Mouse (Mus musculus): ENCODE data around the gene Xylt2.
"Not testable (repeated sequence)": the region's sequence is repeated elsewhere in the genome, so short reads cannot be mapped to it uniquely, and the experiment has no call there.

Xylt2 gene

DNA sequence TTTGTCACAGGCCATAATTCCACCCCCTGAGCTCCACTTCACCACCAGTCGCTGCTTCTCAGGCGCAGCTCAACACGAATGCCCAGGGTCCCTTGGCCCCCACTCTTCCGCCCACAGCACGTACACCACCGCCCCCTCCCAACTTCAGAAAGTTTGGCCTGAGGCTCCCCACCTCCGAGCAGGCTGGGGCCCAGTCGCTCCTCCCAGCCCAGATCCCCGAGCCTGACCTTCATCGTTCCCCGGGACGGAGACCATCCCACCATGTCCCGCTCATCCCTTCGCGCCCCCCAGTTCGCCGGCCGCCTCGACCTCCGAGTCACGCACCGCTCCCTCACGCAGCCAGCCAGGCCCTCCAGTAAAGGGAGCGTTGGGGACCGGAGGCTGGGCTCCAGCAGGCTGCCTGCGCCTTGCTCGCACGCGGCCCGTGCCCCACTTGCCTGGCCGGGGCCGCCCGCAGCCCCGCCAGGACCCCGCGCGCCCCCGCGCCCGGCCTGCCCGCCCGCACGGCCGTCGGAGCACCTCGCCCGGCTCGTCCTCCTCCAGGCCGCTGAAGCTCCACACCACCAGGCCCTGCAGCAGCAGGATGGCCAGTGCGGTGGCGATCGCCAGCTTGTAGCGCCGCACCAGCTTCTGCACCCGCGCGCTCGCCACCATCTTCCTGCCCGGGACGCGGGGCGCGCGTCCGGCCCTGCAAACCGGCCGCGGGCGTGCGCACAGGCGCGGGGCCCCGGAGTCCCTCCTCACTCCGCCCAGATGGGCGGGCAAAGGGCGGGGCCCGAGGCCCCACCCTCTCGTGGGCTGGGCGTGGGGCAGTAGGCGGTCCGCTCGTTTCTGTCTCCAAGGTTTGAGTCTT is at the start of gene Xylt2:
Gene Xylt2, minus strand, starts transcription at position 762 of the 853 bp plus-strand sequence.
- DNase-seq (ENCODE audit: low spot score in 2 of 2): peak; percentile 70 to 90

DNA sequence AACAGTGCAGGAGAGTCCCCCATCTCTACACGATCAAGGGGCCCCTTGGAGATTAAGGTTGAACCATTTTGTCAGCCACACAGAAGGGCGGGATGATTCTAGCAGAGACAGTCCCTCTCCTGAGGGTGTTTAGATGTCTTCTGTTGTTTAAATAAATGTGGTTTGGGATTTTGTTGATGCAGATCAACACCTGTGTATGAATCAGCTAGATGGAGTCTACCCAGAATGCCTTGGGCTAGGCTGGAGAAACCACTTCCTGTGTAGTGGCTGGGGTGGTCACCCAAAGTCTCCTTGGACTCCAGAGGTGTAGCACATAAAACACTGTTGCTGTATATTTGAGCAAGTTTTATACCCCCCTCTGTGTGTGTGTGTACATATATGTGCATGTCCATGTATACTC is 41.9 kb upstream of the Xylt2 start:
- no peak for DNase-seq (ENCODE audit: low spot score in 2 of 2)

DNA sequence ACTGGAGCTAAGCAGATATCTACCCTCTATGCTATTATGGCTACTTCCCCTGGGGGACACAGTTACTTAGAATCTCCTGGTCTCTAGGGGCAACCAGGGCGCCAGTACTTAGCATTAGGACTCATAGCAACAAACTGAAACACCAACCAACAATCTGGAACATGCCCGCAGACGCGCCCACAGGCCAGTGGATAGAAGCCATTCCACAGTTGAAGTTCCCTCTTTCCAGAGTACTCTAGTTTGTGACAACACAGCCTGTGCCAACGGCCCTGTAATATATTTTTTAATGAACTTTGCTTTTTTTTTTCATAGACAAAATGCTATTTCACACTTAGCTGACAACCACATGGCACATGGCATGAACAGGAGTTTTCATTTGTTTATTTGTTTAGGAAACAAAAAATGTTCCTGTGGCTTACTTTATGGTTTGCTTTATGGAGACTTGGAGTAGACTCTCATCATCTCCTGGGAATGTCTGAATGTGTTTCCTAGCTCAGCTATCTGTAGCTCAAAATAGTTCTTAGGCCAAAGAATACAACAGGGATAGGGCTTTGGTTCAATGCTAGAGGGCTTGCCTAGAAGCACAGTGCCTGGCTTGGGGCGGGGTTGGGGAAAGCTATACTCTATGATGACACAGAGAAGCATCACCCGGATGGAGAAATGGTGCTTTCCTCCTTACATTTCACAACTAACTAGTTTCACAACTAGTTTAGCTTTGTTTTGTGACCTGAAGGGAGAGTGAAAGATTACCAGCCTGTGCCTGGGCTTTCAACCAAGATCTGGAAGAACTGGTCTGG is 41.0 kb upstream of the Xylt2 start:
- no peak for DNase-seq (ENCODE audit: low spot score in 2 of 2)

DNA sequence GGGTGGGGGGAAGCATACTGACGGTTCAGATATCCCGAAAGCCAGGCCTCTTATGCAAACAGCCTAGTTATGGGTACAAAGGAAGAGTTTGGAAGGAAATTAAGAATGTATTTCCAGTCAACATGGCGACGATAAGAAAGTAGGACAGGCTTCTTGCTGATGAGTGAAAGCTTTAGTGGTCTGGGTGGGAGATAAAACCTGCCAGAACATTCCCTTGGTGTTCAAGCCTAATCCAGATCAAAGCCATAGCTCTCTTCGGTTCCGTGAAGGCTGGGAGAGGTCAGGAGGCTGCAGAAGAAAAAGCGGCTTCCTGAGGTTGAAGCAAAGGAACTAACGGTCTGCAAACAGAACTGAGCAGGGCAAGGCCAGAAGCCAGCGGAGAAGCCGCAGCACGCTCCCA is 39.9 kb upstream of the Xylt2 start:
- DNase-seq (ENCODE audit: low spot score in 2 of 2): no peak

DNA sequence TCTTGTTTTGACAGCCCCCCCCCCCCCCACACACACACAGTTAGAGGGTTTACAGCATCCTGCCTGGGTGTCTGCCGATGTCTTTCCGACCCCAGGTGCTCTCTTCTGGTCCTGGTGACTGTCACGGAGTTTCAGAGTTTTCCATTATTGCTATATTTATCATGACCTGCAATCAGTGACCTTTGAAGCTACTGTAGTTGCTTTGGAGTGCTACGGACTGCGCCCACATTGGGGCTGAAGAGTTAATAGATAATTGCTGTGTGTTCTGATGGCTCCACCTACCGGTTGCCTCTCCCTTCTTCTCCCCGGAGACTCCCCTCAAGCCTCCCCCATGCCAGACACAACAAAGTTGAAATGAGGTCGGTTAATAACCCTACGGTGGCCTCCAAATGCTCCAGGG is 39.4 kb upstream of the Xylt2 start:
- DNase-seq (ENCODE audit: low spot score in 2 of 2): peak in 1 of 2 experiments; percentile 32

DNA sequence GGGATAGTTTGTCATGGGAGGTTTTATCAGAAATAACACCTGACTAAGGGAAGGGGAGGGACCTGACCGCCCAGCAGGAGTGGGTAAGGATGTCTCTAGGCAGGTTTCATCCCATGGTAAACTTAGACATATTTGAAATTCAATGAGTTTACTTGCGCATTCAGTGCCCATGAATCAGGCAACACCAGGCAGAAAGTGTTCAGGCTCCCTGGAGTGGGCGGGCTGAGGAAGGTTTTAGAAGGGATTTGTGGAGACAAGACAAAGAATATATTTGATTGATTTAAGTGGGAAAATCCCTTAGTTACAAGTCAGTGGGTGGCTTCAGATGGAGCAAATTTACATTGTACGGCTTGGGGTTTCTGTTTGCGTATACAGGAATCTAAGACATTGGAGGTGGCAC is 38.3 kb upstream of the Xylt2 start:
- no peak for DNase-seq (ENCODE audit: low spot score in 2 of 2)

DNA sequence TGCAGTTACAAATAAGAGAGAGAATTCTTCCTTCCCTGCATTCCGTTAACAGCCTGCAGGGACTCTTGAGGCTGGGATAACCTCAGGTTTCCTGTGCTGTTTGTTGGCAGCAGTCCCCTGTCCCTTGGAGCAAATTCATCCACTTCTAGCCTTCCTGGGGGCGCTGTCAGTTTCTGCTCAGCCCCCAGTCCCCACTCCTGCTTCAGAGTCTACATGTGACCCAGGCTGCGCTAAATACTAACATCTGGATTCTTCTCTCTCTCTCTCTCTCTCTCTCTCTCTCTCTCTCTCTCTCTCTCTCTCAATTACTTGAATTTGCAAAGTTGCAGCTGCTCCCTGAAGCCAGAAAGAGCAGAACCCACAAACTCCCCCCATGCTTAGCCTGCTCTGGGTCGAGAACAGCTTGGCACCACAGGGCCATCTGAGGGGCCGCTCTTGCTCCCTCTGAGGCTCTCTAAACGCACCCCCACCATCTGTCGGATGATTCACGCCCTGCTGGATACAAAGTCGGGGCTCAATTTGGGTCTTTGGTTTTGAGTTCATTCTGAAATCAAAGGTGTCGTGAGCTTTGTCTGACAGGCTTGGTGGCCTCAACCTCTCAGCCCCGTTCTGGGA is 36.0 kb upstream of the Xylt2 start:
- no peak for DNase-seq (ENCODE audit: low spot score in 2 of 2)

DNA sequence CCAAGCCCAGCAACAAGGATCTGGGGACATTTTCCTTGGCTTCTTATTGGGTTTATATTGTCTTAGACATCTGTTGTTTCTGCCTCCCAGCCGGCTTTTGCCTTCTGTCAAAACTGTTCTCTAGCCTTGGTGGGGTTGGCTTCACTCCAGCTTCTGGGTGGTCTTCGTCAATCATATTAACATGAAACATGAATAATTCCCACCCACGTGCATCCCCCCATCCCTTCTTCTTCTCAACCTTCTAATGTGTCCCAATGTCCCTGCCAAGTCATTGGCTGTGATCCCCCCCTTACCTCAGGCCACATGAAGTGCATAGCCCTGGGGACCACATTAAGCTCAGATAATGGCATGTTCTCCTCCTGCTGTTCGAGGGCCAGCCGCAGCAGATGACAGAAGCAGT is 27.2 kb upstream of the Xylt2 start, which contains the start of gene Gm11541:
Gene Gm11541, minus strand, starts transcription at position 28 of the 400 bp plus-strand sequence.
- DNase-seq (ENCODE audit: low spot score in 2 of 2): peak in 1 of 2 experiments; percentile 72

DNA sequence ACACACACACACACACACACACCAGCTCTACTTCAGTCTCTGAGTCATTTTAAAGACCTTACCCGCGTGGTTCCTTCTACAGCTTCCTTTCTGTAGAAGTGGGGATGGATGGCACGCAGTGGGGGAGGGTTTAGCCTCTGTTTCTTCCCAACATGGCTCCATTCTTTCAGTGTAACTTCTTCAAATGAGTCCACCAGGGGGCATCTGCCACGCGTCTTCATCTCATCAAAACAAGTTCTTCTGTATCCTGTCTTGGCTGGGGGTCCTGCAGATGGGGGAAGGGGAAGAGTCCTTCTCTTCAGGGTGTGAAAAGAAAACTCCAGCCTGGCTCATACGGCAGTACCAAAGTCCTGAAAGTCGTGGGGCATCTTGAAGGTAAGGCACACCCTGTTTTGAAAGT is 26.7 kb upstream of the Xylt2 start:
- peak in 1 of 2 experiments; percentile 39 for DNase-seq (ENCODE audit: low spot score in 2 of 2)

DNA sequence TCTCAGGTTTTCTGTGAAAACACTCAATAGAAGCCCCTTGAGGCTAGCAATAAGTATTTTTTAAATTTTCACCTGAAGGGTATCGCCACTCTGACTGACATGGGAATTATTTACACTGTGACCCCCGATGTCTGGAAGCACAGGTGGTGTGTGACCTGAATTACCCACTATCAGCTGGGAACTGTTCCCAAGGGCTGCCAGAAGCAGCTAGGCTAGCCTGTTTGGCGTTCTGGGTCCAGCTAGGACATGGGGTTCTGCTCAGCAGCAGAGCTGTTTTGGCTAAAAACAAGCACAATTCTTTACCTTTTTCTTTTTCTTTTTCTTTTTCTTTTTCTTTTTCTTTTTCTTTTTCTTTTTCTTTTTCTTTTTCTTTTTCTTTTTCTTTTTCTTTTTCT is 24.9 kb upstream of the Xylt2 start:
- no peak for DNase-seq (ENCODE audit: low spot score in 2 of 2)

DNA sequence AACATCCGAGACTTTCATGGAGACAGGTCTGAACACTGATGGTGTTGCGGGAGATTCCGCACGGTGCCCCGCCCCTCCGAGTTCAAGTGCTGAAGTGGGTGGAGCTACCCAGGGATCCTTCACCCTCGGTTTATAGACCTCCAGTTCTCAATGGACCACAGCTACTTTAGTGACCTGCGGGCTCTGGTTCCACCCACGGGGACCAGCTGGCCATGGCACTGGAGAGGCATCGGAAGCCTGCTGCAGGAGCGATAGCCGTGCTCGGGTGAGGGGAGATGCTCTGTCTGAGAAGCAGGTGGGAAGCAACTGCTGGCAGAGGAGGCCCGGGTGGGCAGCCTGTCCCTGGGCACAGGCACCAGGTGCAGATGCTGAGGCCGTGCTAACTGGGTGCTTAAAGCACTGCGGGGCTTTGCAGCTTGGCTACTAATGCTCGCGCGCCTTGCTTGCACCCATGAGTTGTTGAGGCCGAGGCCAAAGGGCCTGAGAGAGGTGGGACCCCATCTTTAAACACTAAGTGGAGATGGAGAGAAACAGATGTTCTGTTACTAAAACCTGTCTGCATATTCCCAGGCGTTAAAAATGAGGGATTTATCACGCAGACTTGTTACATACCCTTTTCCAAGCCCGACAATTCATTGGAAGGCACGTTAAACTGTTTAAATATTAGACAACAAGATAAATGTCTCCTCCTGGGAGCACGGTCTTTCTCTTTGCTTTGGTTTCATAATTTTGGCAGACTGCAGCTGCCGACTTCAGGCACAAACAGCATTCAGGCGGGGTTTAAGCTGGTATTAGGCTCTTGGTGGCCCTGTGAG is 24.3 kb upstream of the Xylt2 start:
- DNase-seq (ENCODE audit: low spot score in 2 of 2): peak in 1 of 2 experiments; percentile 20

DNA sequence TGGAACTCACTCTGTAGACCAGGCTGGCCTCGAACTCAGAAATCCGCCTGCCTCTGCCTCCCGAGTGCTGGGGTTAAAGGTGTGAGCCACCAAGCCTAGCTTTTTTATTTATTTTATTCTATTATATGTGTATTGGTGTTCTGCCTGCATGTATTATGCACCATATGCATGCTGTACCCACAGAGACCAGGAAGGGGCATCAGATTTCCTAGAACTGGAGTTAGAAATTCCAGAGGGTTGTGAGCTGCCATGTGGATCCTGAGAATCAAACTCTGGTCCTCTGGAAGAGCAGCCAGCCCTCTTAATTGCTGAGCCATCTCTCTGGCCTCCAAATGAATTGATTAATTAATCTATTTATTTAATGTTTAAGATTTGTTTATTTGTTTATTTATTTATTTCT is 22.1 kb upstream of the Xylt2 start:
- no peak for DNase-seq (ENCODE audit: low spot score in 2 of 2)

DNA sequence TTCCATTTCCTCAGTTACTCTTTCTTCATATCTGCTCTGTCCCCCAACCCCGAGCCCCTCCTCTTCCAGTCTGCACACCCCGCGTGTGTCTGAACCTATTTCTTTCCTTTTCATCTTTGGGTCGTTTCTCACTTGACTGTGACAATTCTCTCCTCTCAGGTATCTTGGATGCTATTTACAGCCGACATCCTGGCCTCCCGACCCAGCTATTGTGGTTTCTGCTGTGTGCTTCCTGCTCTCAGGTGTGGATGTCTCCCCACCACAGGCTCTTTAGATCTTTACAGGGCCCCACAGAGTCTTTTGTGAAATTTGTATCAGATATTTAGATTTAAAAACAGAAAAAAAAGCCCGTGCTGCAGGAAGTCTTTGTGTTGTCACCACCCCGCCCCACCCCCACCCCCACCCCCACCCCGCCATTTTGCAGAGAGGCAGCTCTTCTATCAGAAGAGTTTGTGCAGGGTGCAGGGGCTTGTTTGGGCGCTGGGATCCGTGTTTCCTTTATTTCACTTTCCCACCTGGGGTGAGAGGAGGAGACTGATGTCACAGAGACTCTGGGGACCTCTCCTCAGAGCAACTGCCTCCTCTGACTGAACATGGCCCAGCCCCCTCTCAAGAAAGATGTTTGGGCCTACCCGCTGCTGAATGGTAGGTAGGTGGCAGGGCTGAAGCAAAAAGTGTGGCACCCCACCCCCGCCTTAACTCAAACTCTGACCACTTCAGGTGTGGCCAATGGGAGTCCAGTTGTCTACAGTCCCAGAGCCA is 20.6 kb upstream of the Xylt2 start:
- DNase-seq (ENCODE audit: low spot score in 2 of 2): no peak

DNA sequence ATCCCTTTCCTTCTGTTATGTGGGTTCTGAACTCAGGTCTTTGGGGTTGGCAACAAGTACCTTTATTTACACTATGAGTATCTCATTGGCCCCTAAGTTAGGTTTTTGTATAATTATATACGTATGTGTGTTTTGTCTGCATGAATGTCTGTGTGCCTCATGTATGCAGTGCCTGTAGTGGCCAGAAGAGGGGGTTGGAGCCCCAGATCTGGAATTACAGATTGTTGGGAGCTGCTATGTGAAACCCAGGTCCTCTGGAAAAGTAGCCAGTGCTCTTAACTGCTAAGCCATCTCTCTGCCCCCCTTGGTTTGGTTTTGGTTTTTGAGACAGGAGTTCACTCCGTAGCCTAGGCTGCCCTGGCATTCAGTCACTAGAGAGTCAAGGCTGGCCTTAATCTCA is 19.8 kb upstream of the Xylt2 start:
- no peak for DNase-seq (ENCODE audit: low spot score in 2 of 2)

DNA sequence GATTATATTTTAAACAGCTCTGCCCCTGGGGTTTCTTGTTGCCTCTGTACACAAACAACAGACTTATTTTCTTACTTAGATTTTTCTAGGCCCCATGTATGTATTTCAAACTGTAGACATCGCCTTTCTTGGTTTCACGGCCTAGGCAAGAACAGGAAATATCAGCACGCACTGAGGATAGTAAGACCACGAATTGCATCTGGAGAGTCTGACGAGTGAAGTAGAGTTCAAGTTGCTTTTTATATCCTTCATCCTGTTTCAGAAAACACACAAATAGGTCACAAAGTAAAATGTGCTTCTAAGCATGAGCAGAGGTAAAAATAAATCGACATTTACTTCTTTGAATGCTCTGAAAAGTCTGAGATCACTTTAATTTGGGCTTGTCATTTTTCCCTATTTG is 18.2 kb upstream of the Xylt2 start:
- no peak for DNase-seq (ENCODE audit: low spot score in 2 of 2)

DNA sequence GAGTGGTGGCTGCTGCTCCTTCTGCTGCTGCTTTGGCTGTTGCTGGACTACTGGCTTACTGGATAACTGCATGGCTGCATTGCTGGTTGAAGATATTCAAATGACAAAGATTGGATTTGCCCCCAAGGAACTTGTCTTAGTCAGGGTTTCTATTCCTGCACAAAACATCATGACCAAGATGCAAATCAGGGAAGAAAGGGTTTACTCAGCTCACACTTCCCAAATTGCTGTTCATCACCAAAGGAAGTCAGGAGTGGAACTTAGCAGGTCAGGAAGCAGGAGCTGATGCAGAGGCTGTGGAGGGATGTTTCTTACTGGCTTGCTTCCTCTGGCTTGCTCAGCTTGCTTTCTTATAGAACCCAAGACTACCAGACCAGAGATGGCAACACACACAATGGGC is 15.2 kb upstream of the Xylt2 start:
- not testable (repeated sequence) for DNase-seq (ENCODE audit: low spot score in 2 of 2)

DNA sequence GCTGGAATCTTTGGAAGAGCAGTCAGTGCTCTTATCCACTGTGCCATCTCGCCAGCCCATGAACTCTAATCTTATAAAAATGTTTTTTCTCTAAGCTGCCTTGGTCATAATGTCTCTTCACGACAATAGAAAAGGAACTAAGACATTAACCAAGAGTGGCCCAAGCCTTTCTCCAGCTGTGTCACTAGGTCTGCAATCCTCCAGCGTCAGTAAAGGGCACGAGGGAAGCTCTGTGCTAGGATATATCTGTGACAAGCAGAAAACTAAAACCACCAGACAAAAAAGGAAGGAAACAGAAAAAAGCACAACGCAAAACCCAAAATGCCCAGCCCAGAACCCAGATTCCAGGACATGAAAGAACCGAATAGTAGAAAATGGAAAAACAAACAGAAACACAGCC is 9.9 kb upstream of the Xylt2 start:
- DNase-seq (ENCODE audit: low spot score in 2 of 2): no peak

DNA sequence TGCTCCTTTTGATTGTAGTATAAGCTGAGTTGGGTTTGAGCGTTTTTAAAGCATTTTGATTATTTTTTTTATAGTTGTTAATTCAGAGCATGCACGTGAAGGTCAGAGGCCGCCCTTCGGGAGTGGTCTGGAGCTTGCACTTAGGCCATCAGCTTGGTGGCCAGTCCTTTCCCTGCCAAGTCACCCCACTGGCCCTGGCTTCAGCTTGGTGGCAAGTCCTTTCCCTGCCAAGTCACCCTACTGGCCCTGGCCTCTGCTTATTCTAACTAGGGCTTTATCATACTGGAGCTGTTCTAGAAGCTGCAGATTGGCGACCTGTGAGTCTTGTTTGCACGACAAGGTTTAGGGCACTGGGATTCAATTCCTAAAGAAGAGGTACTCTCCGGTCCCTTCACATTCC is 5.1 kb upstream of the Xylt2 start:
- no peak for DNase-seq (ENCODE audit: low spot score in 2 of 2)

DNA sequence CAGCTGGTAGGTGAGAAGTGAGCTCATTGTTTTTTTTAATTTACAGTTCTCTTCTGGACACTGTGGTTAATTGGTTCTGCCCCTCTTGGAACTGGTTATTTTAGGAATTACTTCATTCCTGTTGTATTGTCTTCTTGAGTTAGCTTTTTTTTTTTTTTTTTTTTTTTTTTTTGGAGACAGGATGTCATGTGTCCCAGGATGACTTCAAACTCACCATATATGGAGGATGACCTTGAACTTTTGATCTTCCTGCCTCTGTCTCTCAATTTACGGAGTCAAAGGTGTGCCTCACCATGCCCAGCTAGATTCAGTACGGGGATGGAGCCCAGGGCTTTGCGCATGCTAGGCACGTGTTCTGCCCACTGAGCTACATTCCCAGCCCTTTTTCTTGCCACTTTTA is 4.3 kb upstream of the Xylt2 start:
- DNase-seq (ENCODE audit: low spot score in 2 of 2): no peak

DNA sequence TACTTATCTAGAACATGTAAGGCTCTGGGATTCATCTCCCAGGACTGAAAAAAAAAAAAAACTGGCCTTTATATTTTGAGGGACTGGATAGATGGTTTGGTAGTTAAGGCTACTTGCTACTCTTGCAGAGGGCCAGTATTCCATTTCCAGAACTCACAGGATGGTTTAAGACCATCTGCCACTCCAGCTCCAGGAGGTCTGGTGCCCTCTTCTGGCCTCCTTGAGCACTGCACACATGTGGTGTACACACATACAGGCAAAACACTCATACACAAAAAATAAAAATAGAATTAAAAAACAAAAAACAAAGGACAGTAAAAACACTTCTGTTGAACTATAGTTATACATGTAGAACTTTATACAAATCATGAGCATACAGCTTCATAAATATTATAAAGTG is 3.3 kb upstream of the Xylt2 start:
- no peak for DNase-seq (ENCODE audit: low spot score in 2 of 2)

DNA sequence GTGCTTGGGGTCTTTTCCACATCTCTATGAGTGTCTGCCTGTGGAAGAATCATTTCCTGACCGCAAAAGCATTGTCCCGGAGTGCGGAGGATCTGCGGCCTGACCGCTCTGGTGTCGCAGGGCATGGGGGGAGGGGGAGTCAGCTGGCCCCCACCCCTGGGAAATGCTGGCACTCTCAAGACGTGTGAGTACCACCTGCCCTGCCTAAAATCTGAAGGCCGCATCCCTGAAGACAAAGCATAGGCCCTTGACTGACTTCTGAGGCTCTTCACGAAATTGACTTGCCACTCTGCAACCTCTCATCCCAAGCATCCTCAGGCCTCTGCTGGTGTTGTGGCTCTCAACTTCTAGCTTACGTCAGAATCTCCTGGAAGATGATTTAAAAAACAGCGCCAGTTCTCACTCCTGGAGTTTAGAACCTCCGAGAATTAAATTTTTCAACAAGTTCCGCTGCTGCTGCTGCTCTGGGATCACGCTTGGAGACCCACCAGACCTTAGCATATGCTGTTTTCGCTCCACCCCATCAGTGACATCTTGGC is 361 bp upstream of the Xylt2 start:
- no peak for DNase-seq (ENCODE audit: low spot score in 2 of 2)
